Mouse (Mus musculus): Measurements from ENCODE around the gene Smad3. TPM values are rescaled to one million over a fixed set of nuclear protein-coding genes. Genes with fewer than 3 reads are reported as not detected.

The Smad3 gene
- total and polyA plus RNA-seq, 3 experiments: 0.81 to 1.5 (median 1.2) TPM

DNA sequence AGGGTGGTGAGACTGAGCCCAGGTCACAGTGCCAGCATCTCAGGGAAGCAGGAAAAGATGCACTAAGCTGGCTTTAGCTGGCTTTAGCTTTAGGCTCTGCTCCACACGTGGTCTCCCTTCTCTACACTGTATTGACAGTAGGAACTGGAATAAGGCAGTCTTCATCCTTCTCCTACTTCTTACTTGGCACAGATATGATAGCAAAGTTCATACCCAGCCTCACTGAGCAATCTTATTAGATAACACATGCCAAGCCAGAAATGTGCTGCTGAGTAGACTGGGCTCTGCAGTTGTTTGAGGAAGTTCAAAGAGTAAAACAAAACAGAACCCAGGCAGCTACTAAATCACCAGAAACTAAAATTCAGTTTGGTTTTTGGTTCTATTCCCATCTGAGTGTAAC lies 144.2 kb downstream of the Smad3 start:
- no peak overlapping the region for H3K4me2 ChIP-seq (ENCODE audit: insufficient read depth, low read depth, poor library complexity, severe bottlenecking)
- no peak overlapping the region for H3K4me3 ChIP-seq (replicated peaks in 1 of 3; ENCODE audit: low read depth in 2 of 3, low read length in 2 of 3, poor library complexity in 1 of 3)
- peaks cover 6 to 57% of the 10 kb centered on the region in 2 experiments; a peak in 3 of 4 replicates for H3K4me1 ChIP-seq (ENCODE audit: control insufficient read depth in 1 of 2, insufficient read depth in 2 of 2)
- H3K9ac ChIP-seq (ENCODE audit: insufficient read depth, low read depth): no peak overlapping the region
- H3K27ac ChIP-seq (ENCODE audit: insufficient read depth, low read depth): no peak overlapping the region
- dilution Hi-C loops (cut with MboI; ENCODE audit: extremely low pct_ligation_motif_present, extremely low pct_unique_long_range_greater_than_20kb, low sequenced_read_pairs) (no loop called here), in situ Hi-C loops (cut with MboI; ENCODE audit: low pct_ligation_motif_present, low pct_unique_long_range_greater_than_20kb, low sequenced_read_pairs) (no loop called here)
- DNase-seq (ENCODE audit: extremely low read depth): no peak
- TF ChIP-seq UBTF (IDR thresholded peaks at IDR 0.05; ENCODE audit: low read depth, low read length) (no peak), USF2 (conservative IDR thresholded peaks at IDR 0.05; ENCODE audit: low read depth, low read length) (no peak), MAX (IDR thresholded peaks at IDR 0.05; ENCODE audit: low read length) (no peak), POLR2AphosphoS2 (IDR thresholded peaks at IDR 0.05; ENCODE audit: low read depth, low read length) (no peak), JUND (conservative IDR thresholded peaks at IDR 0.05; ENCODE audit: low read depth, low read length) (no peak), CTCF (conservative IDR thresholded peaks at IDR 0.05 in 1 of 2, IDR thresholded peaks at IDR 0.05 in 1 of 2; ENCODE audit: low read depth in 2 of 2, low read length in 2 of 2) (no peak), ZKSCAN1 (IDR thresholded peaks at IDR 0.05; ENCODE audit: borderline replicate concordance, low read depth, low read length) (no peak), BHLHE40 (IDR thresholded peaks at IDR 0.05; ENCODE audit: low read depth, low read length) (no peak), MEF2A (IDR thresholded peaks at IDR 0.05; ENCODE audit: borderline replicate concordance, low read depth, low read length) (no peak), RCOR1 (conservative IDR thresholded peaks at IDR 0.05; ENCODE audit: low read depth, low read length) (no peak), CHD2 (IDR thresholded peaks at IDR 0.05; ENCODE audit: low read length) (no peak), CHD1 (IDR thresholded peaks at IDR 0.05; ENCODE audit: low read depth, low read length) (no peak)
- peaks cover 13 to 64% of the 10 kb centered on the region in 2 experiments for H3K36me3 ChIP-seq (replicated peaks in 1 of 2; ENCODE audit: control insufficient read depth in 1 of 2, insufficient read depth in 1 of 2, low read length in 1 of 2)
- H3K9me3 ChIP-seq (replicated peaks; ENCODE audit: low read length): peaks cover 10% of the 10 kb centered on the region
- H3K79me2 ChIP-seq (replicated peaks; ENCODE audit: control insufficient read depth, extremely low read depth, insufficient read depth, poor library complexity, severe bottlenecking): no peaks in the 10 kb centered on the region; the same call in none of the 2 replicates
- no peaks in the 10 kb centered on the region for H3K27me3 ChIP-seq (replicated peaks)

DNA sequence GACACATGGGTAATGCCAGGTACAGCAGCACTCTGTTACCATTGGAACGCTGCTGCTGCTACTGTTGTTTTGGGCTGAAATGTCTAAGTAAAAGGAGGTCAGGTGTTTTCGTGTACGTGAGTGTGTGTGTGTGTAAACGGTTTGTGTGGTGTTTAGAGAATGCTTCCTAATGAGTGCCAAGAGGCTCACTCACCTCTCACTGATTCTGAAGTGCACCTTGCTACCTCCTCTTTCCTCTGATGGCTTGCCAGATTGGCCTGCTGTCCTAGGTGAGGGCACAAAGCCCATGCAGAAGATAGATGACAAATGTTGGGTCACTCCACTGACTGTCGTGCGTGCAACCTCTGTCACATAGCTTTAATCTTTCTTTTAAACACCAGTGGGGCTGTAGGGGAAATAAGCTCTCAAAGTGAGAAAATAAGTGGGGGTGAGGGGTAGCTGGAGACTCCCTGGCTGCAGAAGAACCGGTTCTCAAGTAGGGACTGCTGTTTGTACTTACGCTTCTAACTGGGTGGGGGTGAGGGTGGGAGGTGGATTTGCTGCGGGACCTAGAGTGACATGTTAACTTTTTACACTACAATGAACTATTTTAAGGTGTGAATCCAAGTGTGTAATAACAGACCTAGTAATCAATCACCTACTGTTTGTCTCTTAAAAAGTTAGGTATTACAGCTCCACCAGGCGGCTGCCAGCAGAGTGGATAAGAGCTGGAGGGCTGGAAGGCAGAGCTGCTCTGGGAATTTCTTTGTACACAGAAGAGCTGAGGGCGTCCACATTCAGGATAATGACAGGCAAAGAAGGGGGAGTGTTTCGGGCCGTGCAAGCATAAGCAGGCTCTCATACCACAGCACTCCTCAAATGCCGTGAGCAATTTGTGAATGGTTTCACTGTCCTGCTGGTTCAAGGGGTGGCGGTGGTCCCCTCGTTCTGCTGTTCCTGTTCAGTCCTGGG lies 145.0 kb downstream of the Smad3 start:
- dilution Hi-C loops (cut with MboI; ENCODE audit: extremely low pct_ligation_motif_present, extremely low pct_unique_long_range_greater_than_20kb, low sequenced_read_pairs) (no loop called here), in situ Hi-C loops (cut with MboI; ENCODE audit: low pct_ligation_motif_present, low pct_unique_long_range_greater_than_20kb, low sequenced_read_pairs) (no loop called here)
- Histone ChIP-seq H3K4me3 (replicated peaks in 1 of 3; ENCODE audit: low read depth in 2 of 3, low read length in 2 of 3, poor library complexity in 1 of 3) (no peak overlapping the region), H3K9me3 (replicated peaks; ENCODE audit: low read length) (peaks cover 10% of the 10 kb centered on the region), H3K4me2 (ENCODE audit: insufficient read depth, low read depth, poor library complexity, severe bottlenecking) (no peak overlapping the region), H3K9ac (ENCODE audit: insufficient read depth, low read depth) (no peak overlapping the region), H3K27me3 (replicated peaks) (no peaks in the 10 kb centered on the region), H3K27ac (ENCODE audit: insufficient read depth, low read depth) (no peak overlapping the region), H3K36me3 (replicated peaks in 1 of 2; ENCODE audit: control insufficient read depth in 1 of 2, insufficient read depth in 1 of 2, low read length in 1 of 2) (peaks cover 11 to 64% of the 10 kb centered on the region in 2 experiments), H3K79me2 (replicated peaks; ENCODE audit: control insufficient read depth, extremely low read depth, insufficient read depth, poor library complexity, severe bottlenecking) (peaks cover 2% of the 10 kb centered on the region), H3K4me1 (ENCODE audit: control insufficient read depth in 1 of 2, insufficient read depth in 2 of 2) (peaks cover 6 to 58% of the 10 kb centered on the region in 2 experiments; a peak in 3 of 4 replicates)
- DNase-seq (ENCODE audit: extremely low read depth): no peak
- TF ChIP-seq TCF12 (IDR thresholded peaks at IDR 0.05; ENCODE audit: low read depth, low read length) (no peak), EP300 (IDR thresholded peaks at IDR 0.05; ENCODE audit: low read length) (no peak), CTCF (conservative IDR thresholded peaks at IDR 0.05 in 1 of 2, IDR thresholded peaks at IDR 0.05 in 1 of 2; ENCODE audit: low read depth in 2 of 2, low read length in 2 of 2) (no peak), ZC3H11A (IDR thresholded peaks at IDR 0.05; ENCODE audit: low read depth, low read length) (no peak), SMC3 (IDR thresholded peaks at IDR 0.05; ENCODE audit: low read depth, low read length) (no peak), RCOR1 (conservative IDR thresholded peaks at IDR 0.05; ENCODE audit: low read depth, low read length) (no peak), POLR2AphosphoS2 (IDR thresholded peaks at IDR 0.05; ENCODE audit: low read depth, low read length) (no peak), CHD2 (IDR thresholded peaks at IDR 0.05; ENCODE audit: low read length) (no peak), PAX5 (IDR thresholded peaks at IDR 0.05; ENCODE audit: low read length) (no peak), ZNF384 (IDR thresholded peaks at IDR 0.05; ENCODE audit: low read depth, low read length) (no peak), IRF4 (IDR thresholded peaks at IDR 0.05; ENCODE audit: low read depth, low read length) (no peak), ETS1 (conservative IDR thresholded peaks at IDR 0.05; ENCODE audit: low read depth, low read length) (no peak), JUND (conservative IDR thresholded peaks at IDR 0.05; ENCODE audit: low read depth, low read length) (no peak), UBTF (IDR thresholded peaks at IDR 0.05; ENCODE audit: low read depth, low read length) (no peak)

Measured in CH12.LX (cell line).